Mouse (Mus musculus) CH12.LX (cell line): ENCODE data around the gene Pex3.

Source experiments
- BHLHE40 ChIP-seq: IDR thresholded peaks from 2 replicates; pipeline ENCODE4 v1.6.1; 2011; ENCODE audit warnings: mild to moderate bottlenecking, low read depth, low read length, improper control_type of control experiment
- CHD2 ChIP-seq: IDR thresholded peaks from 2 replicates; pipeline ENCODE4 v1.6.1; 2011; ENCODE audit warnings: low read length, improper control_type of control experiment
- CTCF ChIP-seq, 2 experiments: IDR thresholded peaks in 1 of 2; conservative IDR thresholded peaks in 1 of 2; 2 replicates each; pipeline ENCODE4 v1.5.1; 2011 to 2012; ENCODE audit warnings: low read depth in 2 of 2, low read length in 2 of 2, improper control_type of control experiment in 1 of 2, inconsistent platforms in 1 of 2, mild to moderate bottlenecking in 1 of 2, moderate library complexity in 1 of 2
- E2F4 ChIP-seq: IDR thresholded peaks from 2 replicates; pipeline ENCODE4 v1.6.1; 2011; ENCODE audit warnings: low read depth, low read length, improper control_type of control experiment; ENCODE audit not compliant: insufficient replicate concordance
- KAT2A ChIP-seq: IDR thresholded peaks from 2 replicates; pipeline ENCODE4 v1.6.1; 2012; ENCODE audit warnings: low read length, improper control_type of control experiment, inconsistent platforms; ENCODE audit not compliant: insufficient replicate concordance
- NRF1 ChIP-seq: IDR thresholded peaks from 2 replicates; pipeline ENCODE4 v1.6.1; 2014; ENCODE audit warnings: low read depth, mild to moderate bottlenecking, inconsistent platforms, low read length, improper control_type of control experiment, moderate library complexity
- POLR2A ChIP-seq: IDR thresholded peaks from 2 replicates; pipeline ENCODE4 v1.6.1; 2011; ENCODE audit warnings: low read depth, mild to moderate bottlenecking, improper control_type of control experiment, low read length
- POLR2AphosphoS2 ChIP-seq: IDR thresholded peaks from 2 replicates; pipeline ENCODE4 v1.6.1; 2011; ENCODE audit warnings: low read depth, low read length, improper control_type of control experiment
- USF1 ChIP-seq: IDR thresholded peaks from 2 replicates; pipeline ENCODE4 v1.6.1; 2014; ENCODE audit warnings: low read depth, mild to moderate bottlenecking, inconsistent platforms, low read length, improper control_type of control experiment
- ZNF384 ChIP-seq: IDR thresholded peaks from 2 replicates; pipeline ENCODE4 v1.6.1; 2012; ENCODE audit warnings: low read depth, low read length, improper control_type of control experiment, inconsistent platforms

DNA sequence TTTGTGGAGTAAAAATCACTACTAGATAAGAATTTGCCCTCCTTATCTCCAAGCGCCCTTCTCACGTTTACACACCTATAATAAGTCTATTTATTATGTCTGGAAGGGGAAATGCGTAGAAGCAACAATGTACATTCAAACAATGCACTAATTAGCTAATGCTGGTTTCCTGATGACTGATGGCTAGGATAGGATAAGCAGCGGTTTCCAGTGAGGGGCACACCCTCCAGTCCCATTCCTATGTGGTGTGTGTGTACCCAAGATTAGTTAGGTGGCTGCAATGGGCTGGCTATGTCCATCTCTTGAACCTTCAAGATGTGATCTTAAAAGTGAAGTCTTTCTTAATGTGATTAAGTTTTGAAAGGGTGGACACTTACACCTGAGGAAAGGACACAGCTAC lies 31.1 kb downstream of the Pex3 start:
- no peak for TF ChIP-seq POLR2A
- TF ChIP-seq POLR2AphosphoS2 = no peak
- no peak for TF ChIP-seq CHD2
- TF ChIP-seq CTCF (conservative IDR thresholded peaks at IDR 0.05 in 1 of 2, IDR thresholded peaks at IDR 0.05 in 1 of 2; ENCODE audit: low read depth in 2 of 2, low read length in 2 of 2) = no peak
- TF ChIP-seq E2F4 = no peak
- TF ChIP-seq ZNF384 = no peak
- no peak for TF ChIP-seq BHLHE40
- no peak for TF ChIP-seq USF1
- no peak for TF ChIP-seq KAT2A
- no peak for TF ChIP-seq NRF1
